Mouse (Mus musculus) hindbrain, embryonic 15.5 days (tissue): Measurements from ENCODE around the gene Imp4. TPM values are rescaled to one million over a fixed set of nuclear protein-coding genes. Genes with fewer than 3 reads are reported as not detected.

Experiments
- ATAC-seq: fragments of 200-750 bp; cut with Nextera tagmentation; 2 replicates; pipeline ENCODE4 v1.8.0; 2017; ENCODE audit warnings: low read depth, moderate number of reproducible peaks, moderate TSS enrichment; ENCODE audit not compliant: low FRiP score
- H3K27ac ChIP-seq: fragments of 300-500 bp; sonication (generic); replicated peaks from 2 replicates; pipeline ENCODE4 v1.5.1; 2015; ENCODE audit warnings: mild to moderate bottlenecking, inconsistent platforms
- H3K27me3 ChIP-seq: fragments of 300-500 bp; sonication (generic); 2 replicates; pipeline ENCODE4 v1.6.1; 2015; ENCODE audit warnings: control low read depth, inconsistent platforms
- H3K36me3 ChIP-seq: fragments of 300-500 bp; sonication (generic); 2 replicates; pipeline ENCODE4 v1.6.1; 2015; ENCODE audit warnings: control low read depth, inconsistent platforms
- H3K4me1 ChIP-seq: fragments of 300-500 bp; sonication (generic); replicated peaks from 2 replicates; pipeline ENCODE4 v1.6.1; 2015; ENCODE audit warnings: control low read depth, inconsistent platforms
- H3K4me2 ChIP-seq: fragments of 300-500 bp; sonication (generic); 2 replicates; pipeline ENCODE4 v1.6.1; 2015; ENCODE audit warnings: moderate library complexity, mild to moderate bottlenecking, inconsistent platforms
- H3K4me3 ChIP-seq: fragments of 300-500 bp; sonication (generic); 2 replicates; pipeline ENCODE4 v1.5.1; 2015; ENCODE audit warnings: mild to moderate bottlenecking, inconsistent platforms
- H3K9ac ChIP-seq: fragments of 300-500 bp; sonication (generic); 2 replicates; pipeline ENCODE4 v1.6.1; 2015; ENCODE audit warnings: inconsistent platforms
- H3K9me3 ChIP-seq: fragments of 300-500 bp; sonication (generic); 2 replicates; pipeline ENCODE4 v1.6.1; 2016; ENCODE audit warnings: control low read depth, inconsistent platforms
- WGBS: fragments of 180-500 bp; shearing (Covaris S2); methylation state at CpG from one replicate; pipeline ENCODE4 v1.1.7; 2015; 5-methylcytosine and 5-hydroxymethylcytosine counted together
- polyA plus RNA-seq: library from polyadenylated mRNA; unstranded; fragments of >200 nt; fragmentation: Nextera tagmentation; extraction: Ambion mirVana; gene quantifications from 2 replicates; pipeline ENCODE4 v1.2.1, GENCODE M21; 2015

Imp4 gene
- polyA plus RNA-seq: 51.1 and 52.5 TPM in 2 replicates

DNA sequence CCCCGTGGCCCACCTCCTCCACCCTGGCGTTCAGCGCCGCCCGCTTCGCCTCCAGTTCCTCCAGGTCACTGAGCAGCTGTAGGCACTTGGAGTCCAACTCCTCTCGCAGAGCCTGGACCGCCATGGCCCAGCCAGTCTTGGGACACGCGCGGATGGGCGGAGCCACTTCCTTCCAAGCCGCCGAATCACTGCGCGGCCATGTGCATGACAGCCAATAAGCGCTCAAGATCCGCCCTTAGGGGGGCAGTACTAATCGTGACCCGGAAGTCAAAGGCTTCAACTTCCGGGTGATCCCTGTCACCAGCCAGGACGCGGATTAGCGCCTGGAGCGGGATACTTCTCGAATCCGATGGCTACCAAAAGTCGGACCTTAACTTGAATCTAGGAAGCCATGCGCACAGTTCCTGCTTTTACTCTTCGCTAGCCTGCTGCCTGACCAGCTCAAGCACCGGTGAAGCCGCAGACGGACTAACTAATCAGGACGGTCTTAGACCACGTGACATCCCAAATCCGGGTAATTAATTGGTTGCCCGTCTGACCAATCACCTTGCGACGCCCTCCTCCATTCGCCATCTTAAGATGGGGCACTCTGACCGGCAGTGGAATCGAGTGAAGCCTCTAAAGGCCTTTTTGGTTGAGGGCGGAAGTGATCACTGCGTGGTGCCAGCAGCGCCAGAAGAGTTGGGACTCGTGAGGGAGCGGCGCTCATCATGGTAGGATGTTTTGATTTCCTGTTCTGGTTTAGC lies at the start of gene Imp4, which contains the start of gene Ccdc115:
Gene Imp4, plus strand, starts transcription at position 637 of the 746 bp plus-strand sequence.
Gene Ccdc115, minus strand, starts transcription at position 458 of the 746 bp plus-strand sequence.
- ATAC-seq: peak; percentile 94
- Histone ChIP-seq H3K4me3 (peak within 1 kb of the TSS; percentile 68), H3K4me1 (peaks cover 26% of the 10 kb centered on the region), H3K4me2 (peak within 1 kb of the TSS; percentile 79), H3K9me3 (no peaks in the 10 kb centered on the region), H3K9ac (peak within 1 kb of the TSS; percentile 51), H3K36me3 (peaks cover 15% of the 10 kb centered on the region), H3K27me3 (no peaks in the 10 kb centered on the region), H3K27ac (peak within 1 kb of the TSS; percentile 82)
- under 1% methylated on average over 45 of the region's 48 CpGs for WGBS

GRCm38 (mm10) chr1:34396321-34396720 lies 43.3 kb upstream of the Imp4 start:
- Histone ChIP-seq H3K4me3 (no peak overlapping the region), H3K4me2 (no peak overlapping the region), H3K9ac (no peak overlapping the region), H3K4me1 (0 out of 2 replicates have a peak, but pooled peaks cover 8% of the 10 kb centered on the region), H3K27ac (no peak overlapping the region), H3K36me3 (no peaks in the 10 kb centered on the region), H3K27me3 (no peaks in the 10 kb centered on the region), H3K9me3 (no peaks in the 10 kb centered on the region)
- no peak for ATAC-seq
- 85% methylated on average over 4 of the region's 4 CpGs for WGBS

DNA sequence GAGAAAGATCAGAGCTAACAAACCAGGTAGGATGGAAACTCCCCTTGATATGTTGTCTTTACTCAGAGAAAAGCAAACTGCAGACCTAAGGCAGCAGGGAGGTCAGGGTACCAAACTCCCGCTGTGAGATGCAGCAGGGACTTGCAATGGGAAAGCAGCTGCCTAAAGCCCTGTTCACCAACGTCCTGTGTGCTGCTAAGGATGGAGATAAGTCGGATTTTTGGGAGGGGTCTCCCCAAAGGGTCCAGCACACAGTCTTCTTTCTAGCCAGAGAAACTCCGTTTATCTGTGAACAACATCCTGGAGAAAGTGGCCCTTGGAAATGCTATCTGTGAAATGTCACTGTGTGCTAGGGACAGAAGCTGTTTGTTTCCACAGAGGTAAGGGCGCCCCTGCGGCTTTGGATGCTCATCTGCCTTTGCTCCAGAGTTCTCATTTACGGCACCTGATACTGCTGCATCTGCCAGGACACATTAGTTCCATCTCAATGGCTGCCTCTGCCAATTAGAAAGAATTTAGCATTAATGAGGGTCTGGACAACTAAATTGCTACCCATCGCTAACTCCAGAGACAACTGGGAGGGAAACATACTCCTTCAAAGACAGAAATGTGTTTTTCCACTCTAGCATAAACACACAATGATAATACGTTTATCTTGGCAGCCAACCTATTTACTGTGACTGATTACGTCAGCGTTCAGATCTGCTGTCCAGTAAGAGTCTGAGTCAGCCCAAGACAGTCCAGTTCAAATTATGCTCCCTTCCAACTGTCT lies 40.3 kb upstream of the Imp4 start:
- peak; percentile 74; the same call in 1 of the 2 replicates for ATAC-seq
- Histone ChIP-seq H3K9ac (no peak overlapping the region), H3K4me1 (0 out of 2 replicates have a peak, but pooled peaks cover 8% of the 10 kb centered on the region), H3K4me3 (no peak overlapping the region), H3K36me3 (no peaks in the 10 kb centered on the region), H3K4me2 (peak overlapping the region; percentile 18; the same call in 1 of the 2 replicates), H3K9me3 (no peaks in the 10 kb centered on the region), H3K27me3 (no peaks in the 10 kb centered on the region), H3K27ac (0 out of 2 replicates have a peak overlapping the region, but pooled peaks have one; percentile 30)
- 30% methylated on average over 11 of the region's 11 CpGs for WGBS

DNA sequence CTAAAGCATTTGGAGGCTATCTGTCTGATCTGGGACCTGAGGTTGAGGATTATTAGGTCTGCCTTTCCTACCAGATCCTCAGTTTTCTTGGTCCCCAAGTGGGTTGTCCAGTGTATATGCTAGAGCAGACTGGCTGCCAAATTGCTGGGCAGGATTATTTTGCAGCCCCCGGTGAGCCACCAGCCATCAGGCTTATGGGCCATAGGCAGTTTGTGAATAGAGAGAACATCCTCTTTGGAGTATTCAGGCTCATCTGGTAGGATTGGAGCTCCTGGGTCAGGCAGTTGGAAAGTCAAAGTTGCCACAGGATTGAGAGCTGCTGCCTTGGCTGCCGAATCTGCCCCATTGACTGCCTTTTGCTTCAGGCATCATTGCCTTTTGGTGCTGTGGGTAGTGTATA lies 11.2 kb upstream of the Imp4 start:
- Histone ChIP-seq H3K27me3 (no peaks in the 10 kb centered on the region), H3K9me3 (no peaks in the 10 kb centered on the region), H3K4me1 (peaks cover 13% of the 10 kb centered on the region), H3K9ac (no peak overlapping the region), H3K4me2 (no peak overlapping the region), H3K4me3 (no peak overlapping the region), H3K36me3 (no peaks in the 10 kb centered on the region), H3K27ac (no peak overlapping the region)
- ATAC-seq: no peak
- WGBS: 98% methylated on average over 2 of the region's 2 CpGs

DNA sequence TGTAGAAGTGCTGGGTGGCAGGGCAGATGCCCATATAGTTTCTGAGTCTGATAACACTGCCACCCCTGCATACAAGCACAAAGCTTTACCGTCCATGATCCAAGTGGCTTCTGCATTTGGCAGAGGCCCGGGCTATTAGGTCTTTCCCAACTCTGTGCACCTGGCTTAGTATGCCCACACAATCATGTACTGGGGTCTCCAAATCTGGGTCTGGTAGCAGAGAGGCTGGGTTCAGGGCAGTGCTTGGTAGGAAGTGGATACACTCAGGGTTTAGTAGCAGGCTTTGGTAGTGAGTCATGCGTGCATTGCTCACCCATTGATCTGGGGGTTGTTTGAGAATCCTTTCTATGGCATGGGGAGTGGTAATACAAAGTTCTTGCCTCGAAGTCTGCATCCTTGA lies 10.4 kb upstream of the Imp4 start:
- H3K9me3 ChIP-seq: no peaks in the 10 kb centered on the region
- no peaks in the 10 kb centered on the region for H3K27me3 ChIP-seq
- no peak for ATAC-seq
- H3K27ac ChIP-seq: no peak overlapping the region
- 97% methylated on average over 4 of the region's 4 CpGs for WGBS
- no peaks in the 10 kb centered on the region for H3K36me3 ChIP-seq
- H3K9ac ChIP-seq: no peak overlapping the region
- no peak overlapping the region for H3K4me2 ChIP-seq
- H3K4me1 ChIP-seq: peaks cover 21% of the 10 kb centered on the region
- H3K4me3 ChIP-seq: no peak overlapping the region

GRCm38 (mm10) chr1:34430981-34431380 lies 8.7 kb upstream of the Imp4 start:
- Histone ChIP-seq H3K4me2 (no peak overlapping the region), H3K27me3 (no peaks in the 10 kb centered on the region), H3K36me3 (no peaks in the 10 kb centered on the region), H3K27ac (no peak overlapping the region), H3K9me3 (no peaks in the 10 kb centered on the region), H3K4me1 (peaks cover 26% of the 10 kb centered on the region), H3K4me3 (no peak overlapping the region), H3K9ac (no peak overlapping the region)
- no peak for ATAC-seq
- WGBS: 97% methylated on average over 3 of the region's 3 CpGs

DNA sequence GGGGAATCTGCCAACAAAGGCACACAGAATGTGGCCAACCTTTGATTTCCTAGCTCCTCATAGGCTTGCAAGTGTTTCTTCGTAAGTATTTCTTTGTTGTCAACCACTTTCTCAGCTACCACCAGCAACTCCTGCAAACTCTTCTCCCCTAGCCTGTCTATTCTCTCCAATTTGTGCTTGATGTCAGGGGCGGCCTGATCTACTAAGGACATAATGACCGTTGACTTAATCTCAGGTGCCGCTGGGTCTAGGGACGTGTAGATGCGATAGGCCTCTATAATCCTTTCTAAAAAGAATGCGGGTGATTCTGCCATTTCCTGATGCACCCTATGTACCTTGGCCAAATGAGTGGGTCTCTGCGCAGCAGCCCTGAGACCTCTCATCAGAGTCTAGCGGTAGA lies 8.2 kb upstream of the Imp4 start:
- no peaks in the 10 kb centered on the region for H3K36me3 ChIP-seq
- no peaks in the 10 kb centered on the region for H3K27me3 ChIP-seq
- 98% methylated on average over 9 of the region's 9 CpGs for WGBS
- no peak for ATAC-seq
- no peak overlapping the region for H3K4me2 ChIP-seq
- H3K27ac ChIP-seq: no peak overlapping the region
- H3K4me1 ChIP-seq: peaks cover 26% of the 10 kb centered on the region
- H3K4me3 ChIP-seq: no peak overlapping the region
- no peaks in the 10 kb centered on the region for H3K9me3 ChIP-seq
- no peak overlapping the region for H3K9ac ChIP-seq

GRCm38 (mm10) chr1:34432411-34432775 lies 7.3 kb upstream of the Imp4 start:
- Histone ChIP-seq H3K9ac (peak overlapping the region; percentile 52), H3K4me3 (peak overlapping the region; percentile 77), H3K27me3 (no peaks in the 10 kb centered on the region), H3K4me2 (peak overlapping the region; percentile 71), H3K36me3 (no peaks in the 10 kb centered on the region), H3K4me1 (peaks cover 26% of the 10 kb centered on the region), H3K27ac (peak overlapping the region; percentile 94), H3K9me3 (no peaks in the 10 kb centered on the region)
- no peak for ATAC-seq
- 23% methylated on average over 13 of the region's 13 CpGs for WGBS

GRCm38 (mm10) chr1:34432776-34433481 lies 6.7 kb upstream of the Imp4 start:
- H3K4me2 ChIP-seq: peak overlapping the region; percentile 71
- H3K9ac ChIP-seq: peak overlapping the region; percentile 52
- H3K4me3 ChIP-seq: peak overlapping the region; percentile 77
- no peaks in the 10 kb centered on the region for H3K9me3 ChIP-seq
- WGBS: 4% methylated on average over 35 of the region's 35 CpGs
- ATAC-seq: no peak
- peak overlapping the region; percentile 94 for H3K27ac ChIP-seq
- no peaks in the 10 kb centered on the region for H3K36me3 ChIP-seq
- peaks cover 26% of the 10 kb centered on the region for H3K4me1 ChIP-seq
- no peaks in the 10 kb centered on the region for H3K27me3 ChIP-seq

DNA sequence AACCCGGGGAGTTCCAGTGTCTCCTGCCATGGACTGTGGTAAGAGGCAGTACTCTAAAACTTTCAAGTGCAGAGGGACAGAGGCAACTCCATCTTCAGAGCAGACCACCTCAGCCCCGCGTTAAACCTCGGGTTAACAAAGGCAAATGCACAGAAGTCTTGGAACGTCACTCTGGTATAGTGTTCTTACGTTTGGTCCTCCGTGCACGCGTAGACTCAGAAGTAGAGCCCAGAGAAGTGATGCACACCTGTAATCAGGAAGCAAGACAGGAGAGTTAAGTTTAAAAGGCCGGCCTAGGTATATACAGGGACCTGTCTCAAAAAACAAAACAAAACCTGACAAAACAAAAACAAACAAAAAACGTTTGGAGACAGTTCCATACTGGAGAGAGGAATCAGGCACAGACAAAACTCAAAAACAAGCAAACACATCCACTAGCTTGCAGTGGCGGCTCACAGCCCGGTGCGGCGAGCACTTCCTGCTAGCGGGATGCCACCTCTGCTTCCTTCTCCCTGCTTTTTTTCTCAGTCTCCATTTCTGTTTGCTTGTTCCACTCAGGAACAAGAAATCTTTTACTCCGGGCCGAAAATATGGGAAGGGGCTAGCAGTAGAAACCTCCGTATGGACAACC lies 5.6 kb upstream of the Imp4 start:
- H3K36me3 ChIP-seq: no peaks in the 10 kb centered on the region
- ATAC-seq: no peak; the same call in 1 of the 2 replicates
- 7% methylated on average over 19 of the region's 19 CpGs for WGBS
- H3K4me1 ChIP-seq: peaks cover 34% of the 10 kb centered on the region
- no peaks in the 10 kb centered on the region for H3K9me3 ChIP-seq
- H3K27me3 ChIP-seq: no peaks in the 10 kb centered on the region
- H3K27ac ChIP-seq: peak overlapping the region; percentile 94
- H3K9ac ChIP-seq: peak overlapping the region; percentile 76
- peak overlapping the region; percentile 71 for H3K4me2 ChIP-seq
- peak overlapping the region; percentile 77 for H3K4me3 ChIP-seq

- H3K9me3 ChIP-seq: no peaks in the 10 kb centered on the region
- peak; percentile 25 for ATAC-seq
- under 1% methylated on average over 30 of the region's 30 CpGs for WGBS
- peaks cover 34% of the 10 kb centered on the region for H3K4me1 ChIP-seq
- peak overlapping the region; percentile 77 for H3K4me3 ChIP-seq
- H3K27me3 ChIP-seq: no peaks in the 10 kb centered on the region
- H3K4me2 ChIP-seq: peak overlapping the region; percentile 71
- H3K27ac ChIP-seq: peak overlapping the region; percentile 94
- H3K9ac ChIP-seq: peak overlapping the region; percentile 76
- no peaks in the 10 kb centered on the region for H3K36me3 ChIP-seq
These were observed 4.9 kb upstream of the Imp4 start for GRCm38 (mm10) chr1:34434660-34435160.
